Mouse (Mus musculus): ENCODE data around the gene Lifr.

Lifr gene

DNA sequence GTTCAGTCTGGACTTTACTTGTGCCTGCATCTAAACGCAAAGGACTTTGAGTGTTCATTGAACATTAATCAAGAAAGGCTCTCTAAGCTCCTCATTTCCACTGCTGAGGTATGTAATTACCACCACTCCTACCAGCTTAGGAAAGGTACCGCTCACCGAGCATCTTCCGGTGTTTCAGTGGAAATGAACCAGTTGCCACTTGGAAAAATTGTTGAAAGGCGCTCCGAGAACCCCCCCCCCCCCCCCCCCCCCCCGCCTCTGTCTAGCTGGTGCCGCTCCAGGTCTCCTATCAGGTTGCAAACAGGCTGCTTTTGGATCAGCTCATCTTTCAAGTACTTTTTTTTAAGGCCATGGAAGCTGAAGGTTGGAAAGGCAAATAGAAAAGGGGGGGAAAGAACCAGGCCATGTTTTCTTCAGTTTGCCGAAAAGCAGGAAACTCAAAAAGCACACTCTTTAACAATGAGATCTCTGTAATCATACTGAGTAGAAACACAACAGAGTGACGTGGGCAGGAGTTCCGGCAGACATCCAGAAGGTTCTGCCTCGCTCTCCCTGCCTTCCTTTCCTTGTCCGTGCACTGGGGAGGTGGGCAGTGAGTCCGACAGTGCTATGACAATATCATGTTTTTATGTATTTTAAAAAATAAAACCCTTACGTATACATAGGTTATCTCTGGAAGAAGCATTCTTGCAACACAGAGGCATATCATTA is 9.3 kb upstream of the Lifr start:
- CTCF ChIA-PET = no interaction called here

DNA sequence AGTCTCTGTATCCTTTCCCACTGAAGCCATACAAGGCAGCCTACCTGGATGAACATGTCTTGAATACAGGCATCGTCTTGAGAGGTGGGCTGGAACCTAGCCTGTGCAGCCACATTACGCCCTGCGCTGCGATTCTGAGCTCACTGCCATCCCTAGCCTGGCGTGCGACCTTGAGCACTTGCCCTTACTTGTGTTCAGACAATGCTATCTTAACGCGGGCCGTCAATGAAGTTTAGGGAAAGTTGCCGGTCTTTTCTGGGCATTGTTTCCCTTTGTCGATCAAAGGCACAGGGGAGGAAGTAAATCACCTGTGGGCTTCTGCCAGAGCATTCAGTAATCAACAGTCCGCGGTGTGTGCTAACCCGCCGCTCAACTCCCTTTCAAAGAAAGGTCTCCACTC is 8.6 kb upstream of the Lifr start:
- CTCF ChIA-PET = no interaction called here

DNA sequence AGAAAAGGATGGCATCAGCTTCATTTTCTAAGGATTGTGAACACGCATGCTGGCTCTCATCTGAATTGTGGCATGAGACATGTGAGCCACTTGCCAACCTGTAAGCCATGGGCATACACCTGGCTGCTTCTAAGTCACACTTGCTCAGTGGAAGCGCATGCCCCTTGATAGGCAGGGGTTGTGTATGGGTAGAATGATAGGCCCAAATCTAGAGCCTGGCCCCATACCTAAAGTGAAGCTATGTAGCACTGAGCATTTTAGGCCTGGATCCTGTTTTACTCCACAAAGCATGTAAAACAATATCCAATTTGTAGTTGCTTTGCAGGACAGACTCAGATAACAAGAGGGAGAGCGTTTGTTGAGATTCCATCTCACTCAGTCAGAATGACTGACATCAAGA is 7.5 kb upstream of the Lifr start:
- CTCF ChIA-PET = no interaction called here

DNA sequence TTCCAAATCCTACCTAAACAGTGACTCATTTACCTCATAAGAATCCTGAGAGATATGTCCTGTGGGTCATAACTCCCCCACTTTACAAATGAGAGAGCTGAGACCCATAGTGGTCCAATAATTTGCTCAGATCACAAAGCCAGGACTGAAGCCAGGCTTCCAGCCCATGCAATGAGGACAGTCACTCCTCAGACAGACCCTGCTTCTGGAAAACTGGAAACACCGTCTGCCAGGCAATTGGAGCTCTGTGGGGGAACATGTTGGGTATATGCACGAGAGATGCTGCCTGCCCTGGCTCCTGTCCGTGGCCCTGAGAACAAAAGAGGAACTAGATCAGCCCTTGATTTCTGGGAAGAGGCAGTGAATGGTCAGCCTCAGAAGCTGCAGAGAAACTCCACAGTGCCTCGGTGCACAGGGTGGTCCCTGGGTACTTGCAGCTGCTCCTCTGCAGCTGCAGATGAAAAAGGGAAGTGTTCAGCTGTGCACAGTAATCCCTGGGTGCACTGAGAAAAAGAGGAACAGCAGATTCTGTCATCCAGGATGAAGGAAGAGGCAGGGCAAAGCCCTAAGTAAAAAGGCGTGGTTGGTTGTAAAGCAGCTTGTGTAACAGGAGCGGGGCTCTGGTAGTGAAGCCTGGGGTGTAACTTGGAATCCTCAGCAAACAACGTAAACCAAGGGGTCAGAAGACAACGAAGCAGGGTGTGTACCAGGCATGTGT is 5.5 kb upstream of the Lifr start:
- CTCF ChIA-PET = interaction anchor here (0.7 kb wide), 1 partner anchor 136 kb away, joined by 3 read pairs; no protein-coding TSS in a partner anchor

DNA sequence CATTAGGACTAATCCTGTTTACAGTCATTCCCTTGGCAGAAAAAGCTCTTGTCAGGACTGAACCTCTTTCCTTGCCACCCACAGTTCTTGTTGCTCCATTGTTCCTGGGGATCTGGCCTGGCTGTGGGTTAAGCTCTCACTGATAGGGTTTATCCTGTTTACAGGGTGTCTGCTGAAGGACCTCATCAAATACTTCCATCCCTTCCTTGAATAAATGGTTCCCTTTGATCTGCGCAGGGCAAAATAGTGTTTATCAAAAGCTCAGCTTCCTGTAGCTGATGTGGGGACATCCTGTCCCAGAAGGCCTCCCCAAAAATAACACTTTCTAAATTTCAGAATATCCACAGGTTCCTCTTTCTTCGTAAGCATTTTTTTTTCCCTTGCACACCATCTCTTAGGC is 1.7 kb upstream of the Lifr start:
- CTCF ChIA-PET = no interaction called here

DNA sequence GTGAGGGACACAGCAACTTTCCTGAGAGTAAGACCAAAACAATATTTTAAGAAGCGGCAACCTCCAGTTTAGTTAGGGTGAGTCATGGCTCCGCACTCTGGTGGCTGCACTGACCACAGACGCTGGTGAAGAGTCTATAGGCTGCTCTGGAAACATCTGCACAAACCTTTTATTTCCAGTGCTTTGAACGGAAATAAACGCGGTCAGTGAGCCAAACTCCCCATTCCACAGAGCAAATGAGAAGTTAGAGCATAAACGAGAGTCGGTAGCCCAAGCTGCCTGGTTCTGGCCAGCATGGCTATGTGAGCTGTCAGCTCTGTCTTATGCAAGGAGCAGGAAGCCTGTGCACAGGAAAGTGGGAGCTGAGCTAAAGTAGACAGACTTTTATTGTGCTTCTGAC is 1.9 kb downstream of the Lifr start:
- CTCF ChIA-PET = no interaction called here

DNA sequence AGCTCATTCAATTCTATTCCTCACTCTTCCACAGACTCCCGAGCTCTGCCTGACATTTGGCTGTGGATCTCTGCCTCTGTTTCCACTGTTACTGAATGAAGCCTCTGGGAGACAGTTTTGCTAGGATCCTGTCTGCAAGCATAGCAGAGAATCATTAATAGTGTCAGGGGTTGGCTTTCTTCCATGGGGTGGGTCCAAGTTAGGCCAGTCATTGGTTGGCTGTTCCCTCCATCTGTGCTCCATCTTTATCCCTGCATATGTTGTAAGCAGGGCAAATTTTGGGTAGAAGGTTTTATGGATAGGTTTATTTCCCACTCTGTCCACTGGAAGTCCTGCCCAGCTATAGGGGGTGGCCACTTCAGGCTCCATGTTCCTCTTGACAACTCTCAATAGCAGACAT is 9.0 kb downstream of the Lifr start:
- CTCF ChIA-PET = no interaction called here

DNA sequence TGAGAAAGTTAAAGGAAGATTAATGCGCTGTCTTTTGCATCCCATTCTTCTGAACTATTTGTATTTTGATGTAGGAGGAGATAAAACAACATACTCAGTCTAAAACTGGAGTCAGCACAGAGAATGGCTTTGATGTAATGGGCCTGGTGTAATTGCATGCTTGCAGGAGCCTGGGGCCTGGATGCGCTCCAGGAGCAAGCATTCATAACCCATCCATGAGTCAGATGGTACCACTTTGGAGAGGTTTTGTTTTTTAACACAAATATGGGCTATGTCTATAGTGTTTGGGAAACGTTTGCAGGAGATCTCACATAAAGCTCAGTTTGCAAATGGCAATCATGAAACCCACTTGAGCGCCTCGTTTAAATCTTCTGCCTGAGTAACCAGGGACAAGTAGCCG is 9.8 kb downstream of the Lifr start:
- CTCF ChIA-PET = no interaction called here

DNA sequence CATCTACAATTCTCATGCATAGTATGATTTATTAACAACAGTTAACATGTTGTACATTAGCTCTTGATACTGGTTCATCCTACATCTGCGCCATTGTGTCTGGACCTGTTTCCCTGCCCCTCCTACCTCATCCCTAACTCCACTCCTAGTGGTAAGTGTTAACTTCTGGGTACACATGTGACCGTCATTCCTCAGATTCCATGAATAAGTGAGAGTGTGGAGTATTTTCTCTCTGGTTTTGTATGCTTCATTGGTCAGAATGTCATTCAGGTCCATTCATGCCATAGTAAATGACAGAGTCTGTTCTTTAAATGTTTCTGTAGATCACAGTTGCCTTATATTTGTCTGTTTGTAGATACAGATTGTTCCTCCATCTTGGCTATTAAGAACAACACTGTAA is 12.6 kb downstream of the Lifr start:
- CTCF ChIA-PET = no interaction called here

DNA sequence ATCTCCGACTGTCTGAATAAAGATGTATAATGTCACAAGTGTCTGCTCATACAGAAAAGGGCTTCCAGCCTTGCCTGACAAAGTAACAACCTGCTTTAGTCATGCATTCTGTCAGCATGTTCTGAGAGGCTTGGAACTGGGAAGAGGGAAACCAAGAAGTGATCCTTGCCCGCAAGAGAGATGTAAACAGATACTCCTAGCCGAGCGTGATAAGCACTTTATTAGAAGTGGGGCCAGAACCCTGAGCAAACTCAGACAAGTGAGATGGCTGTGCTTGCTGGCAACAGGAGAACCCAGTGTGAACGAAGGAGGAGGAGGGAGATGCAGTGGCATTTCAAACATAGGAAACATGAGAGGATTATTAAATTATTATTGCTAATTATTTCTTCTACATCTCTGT is 14.8 kb downstream of the Lifr start:
- CTCF ChIA-PET = no interaction called here

DNA sequence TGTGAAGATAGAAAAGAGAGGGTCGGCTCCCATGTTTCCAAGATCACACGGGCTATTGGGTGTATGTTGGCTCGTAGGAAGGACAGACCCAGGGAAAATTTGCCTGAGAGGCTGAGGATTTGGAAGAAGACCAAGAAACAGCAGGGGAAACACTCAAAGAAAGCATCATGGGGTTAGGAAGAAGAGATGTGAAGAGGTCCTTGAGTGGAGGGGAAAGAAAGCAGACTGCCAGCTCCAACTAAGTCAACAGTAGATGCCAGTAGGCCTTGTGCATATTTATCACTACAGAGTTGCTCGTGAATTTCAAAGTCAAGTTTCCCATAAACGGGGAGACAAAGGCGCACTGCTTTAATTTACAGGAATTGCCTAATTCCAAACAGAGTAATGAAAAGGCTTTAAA is 17.7 kb downstream of the Lifr start:
- CTCF ChIA-PET = no interaction called here

DNA sequence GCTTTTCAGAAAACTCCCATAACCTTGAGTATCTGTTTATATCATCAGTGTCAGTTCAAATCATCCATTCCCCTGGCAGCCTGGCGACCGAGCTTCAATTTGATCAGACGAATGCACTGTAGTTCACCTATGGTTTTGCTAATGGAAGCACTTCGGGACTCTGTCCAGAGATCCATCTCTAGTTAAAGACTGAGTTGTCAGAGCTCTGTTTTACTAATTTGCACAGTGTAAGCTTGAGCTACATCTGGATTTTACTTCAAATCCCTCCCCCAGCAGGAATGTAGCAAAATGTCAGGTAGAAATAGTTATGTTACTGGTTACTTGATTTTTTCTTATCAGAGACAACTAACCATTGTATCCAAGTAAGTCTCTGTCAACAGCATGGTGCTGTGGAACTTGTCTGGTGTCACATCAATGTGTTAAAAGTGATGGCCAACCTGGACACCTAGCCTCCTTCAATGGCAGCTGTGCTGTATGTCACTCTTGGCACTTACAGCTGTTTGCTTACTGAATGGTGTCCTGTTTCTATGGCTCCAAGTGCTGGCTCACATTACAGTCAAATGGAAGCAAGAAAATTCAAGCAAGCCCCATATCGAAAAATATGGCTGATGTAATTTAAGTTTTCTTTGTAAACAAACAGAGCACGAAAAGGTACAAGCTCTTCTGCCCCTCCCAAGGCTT is 22.0 kb downstream of the Lifr start:
- CTCF ChIA-PET = no interaction called here

DNA sequence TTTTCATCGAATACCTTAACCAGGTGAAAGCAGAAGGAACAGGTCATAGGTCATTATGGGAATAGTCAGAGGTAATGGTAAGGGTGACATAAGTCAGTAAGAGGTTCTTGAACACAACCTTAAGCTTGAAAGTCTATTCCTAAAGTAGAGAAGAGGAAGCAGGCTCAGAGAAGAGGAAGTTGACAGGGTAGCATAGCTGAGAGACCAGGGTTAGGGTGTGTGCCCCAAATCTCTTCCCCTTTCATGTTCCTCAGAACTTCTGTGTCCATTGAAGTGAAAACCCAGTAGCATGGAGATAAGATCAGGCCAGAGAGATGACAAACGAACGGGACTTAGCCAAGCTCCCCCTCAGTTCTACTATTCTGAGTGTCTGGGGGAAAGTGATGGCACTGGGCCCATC is 23.5 kb downstream of the Lifr start:
- CTCF ChIA-PET = interaction anchor here (0.8 kb wide), 2 partner anchors 22 to 106 kb away, joined by 4 read pairs; no protein-coding TSS in a partner anchor

DNA sequence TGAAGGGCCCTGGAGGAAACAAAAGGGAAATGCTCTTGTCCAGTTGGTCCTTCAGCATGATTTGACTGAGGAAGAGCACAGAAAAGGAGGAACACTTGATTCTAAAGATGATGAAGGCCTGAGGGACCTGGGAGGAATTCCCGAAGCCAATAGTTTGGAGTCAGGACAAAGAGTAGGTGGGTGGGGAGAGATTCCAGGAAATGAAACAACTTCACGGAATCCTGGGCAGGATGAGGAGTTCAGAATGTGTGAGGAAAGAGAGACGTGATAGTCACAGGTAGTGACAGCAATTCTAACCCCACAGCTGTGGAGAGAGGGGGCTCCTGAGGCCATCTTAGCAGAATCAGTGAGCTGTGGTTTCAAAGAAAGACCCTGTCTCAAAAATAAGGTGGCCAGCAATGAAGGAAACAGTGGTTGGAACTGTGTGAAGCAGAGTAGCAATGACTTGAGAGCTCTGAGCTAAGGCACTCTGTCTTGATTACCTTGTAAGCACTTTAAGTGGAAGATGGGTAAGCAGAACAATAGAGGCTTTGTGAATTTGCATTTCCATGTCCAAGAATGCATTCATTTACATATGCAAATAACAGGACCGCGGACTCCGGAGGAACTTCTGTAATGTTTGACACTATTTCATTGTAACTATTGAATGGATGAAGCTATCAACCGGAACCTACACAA is 25.1 kb downstream of the Lifr start:
- CTCF ChIA-PET = no interaction called here

DNA sequence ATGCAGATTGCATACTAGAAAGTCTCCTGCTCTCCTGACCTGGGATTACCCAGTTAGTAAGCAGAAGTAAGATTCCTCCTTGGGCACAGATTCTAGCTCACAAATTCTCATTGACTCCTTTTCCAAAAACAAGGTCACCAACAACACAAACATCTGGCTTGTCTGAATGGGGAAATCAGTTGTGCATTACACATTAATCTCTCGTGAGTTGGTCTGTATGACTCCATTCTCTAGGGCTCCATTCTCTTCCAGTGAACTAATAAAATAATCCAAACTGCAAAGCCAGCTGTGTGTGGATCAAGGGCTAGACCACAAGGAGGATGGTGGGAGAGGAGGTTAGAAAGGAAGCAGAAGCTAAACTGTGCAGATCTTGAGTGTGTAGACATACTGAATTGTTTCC is 25.8 kb downstream of the Lifr start:
- CTCF ChIA-PET = no interaction called here

DNA sequence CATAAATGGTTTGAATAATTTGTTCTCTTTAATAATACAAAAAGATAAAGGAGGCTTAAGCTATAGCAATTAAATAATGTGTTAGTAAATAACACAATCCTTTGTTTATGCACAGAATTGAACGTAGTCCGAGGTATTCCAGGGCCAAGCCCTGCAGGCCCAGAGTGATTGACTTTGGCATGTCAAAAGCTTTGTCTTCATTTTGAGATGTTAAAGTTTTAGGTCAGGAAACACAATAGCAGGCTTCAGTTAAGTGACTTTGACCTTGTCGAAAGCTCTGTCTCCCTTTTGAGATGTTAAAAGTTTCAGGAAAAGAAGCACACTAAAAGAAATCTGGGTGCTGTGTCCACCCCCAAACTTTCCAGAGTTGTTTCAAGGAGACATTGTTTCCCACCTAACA is 26.3 kb downstream of the Lifr start:
- CTCF ChIA-PET = no interaction called here

DNA sequence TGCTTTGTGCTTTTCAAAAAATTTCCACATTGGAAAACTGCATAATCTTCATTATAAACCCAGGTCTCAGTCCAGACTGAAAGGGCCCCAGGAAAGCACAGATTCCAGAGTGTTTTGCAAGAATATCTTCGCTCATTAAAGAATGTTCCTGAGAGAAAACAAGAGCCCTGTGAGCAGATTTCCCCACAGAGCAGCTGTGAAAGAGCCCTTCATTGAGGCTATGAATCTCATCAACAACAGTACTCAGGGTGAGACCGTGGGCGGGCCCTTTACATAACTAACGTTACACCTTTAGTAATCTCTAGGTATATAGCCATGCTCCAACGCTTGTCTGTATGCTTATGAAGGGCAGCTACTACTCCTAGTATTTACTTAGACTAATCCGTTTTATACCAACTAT is 27.5 kb downstream of the Lifr start:
- CTCF ChIA-PET = no interaction called here

DNA sequence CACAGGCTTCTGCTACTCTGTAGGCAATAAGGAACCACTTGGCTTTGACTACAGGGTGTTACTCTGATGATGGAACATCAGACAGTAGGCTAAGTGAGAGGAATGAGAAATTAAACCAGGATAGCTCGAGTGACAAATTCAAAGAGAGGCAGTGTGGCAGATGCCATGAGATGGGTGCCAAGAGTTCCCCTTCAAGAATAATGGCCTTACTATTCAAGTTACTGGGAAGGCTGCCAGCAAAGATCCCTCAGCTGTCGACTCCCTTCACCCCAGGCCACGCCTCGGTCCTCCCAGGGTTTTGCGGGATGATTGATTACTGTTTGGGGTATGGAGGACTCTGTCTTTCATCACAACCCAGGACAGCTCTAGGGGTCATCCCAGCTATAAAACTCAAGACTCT is 28.4 kb downstream of the Lifr start:
- CTCF ChIA-PET = interaction anchor here (0.7 kb wide), 1 partner anchor 46 kb away, joined by 3 read pairs; no protein-coding TSS in a partner anchor

DNA sequence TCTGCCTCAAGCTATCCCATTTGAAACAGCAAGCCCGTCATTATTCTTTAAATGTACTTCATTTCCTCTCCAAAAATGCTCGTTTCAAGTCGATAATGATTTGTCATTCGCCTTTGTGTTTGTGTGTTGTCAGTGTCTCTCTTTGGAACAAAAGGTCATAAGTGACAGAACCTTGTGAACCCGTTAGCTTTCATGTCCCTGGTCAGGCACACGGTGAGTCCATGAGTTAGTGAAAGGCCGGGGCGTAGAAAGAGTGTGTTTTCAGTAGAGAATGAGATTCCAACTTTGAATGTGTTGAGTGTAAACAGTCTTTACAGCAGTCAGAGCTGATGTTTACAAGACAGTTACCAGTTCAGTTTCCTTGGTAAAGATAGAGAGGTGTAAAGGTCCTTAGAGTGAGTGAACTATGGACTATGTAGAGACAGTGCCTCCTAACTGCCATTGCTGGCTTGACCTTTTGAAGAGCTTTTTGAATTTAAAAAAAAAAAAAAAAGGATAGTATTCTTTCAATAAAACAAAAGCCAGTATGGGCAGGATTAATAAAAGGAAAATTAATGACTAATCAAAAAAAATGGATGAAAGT is 29.6 kb downstream of the Lifr start:
- CTCF ChIA-PET = no interaction called here

DNA sequence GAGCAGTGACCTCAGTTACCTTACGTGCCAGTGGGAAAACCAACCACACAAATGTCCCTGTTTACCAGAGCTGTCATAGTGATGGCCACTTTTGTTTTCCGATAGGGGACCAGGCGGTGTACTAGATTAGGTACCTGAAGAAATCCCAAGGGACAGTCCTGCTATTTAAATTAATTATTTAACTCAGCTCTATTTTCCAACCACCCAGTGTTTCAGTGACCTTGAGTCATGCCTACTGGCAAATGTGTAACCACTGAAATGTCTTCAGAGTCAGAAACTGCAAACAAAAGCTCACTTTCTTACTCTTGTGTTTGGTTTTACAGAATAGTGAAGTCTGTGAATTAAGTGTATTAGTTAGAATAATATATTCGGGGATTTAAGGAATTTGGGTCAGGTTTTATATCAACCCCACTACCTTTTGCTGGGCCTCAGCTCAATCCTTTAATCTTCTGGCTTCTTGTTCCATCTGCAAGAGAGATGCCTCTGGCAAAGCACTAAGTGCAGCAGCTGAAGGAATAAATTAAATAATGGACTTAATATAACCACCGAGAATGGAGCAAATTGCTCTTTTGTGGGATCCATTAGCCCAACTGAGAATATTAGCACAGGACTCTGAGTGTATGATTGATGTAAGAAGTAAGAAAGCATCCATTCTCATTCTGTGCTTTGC is 33.5 kb downstream of the Lifr start:
- CTCF ChIA-PET = no interaction called here

DNA sequence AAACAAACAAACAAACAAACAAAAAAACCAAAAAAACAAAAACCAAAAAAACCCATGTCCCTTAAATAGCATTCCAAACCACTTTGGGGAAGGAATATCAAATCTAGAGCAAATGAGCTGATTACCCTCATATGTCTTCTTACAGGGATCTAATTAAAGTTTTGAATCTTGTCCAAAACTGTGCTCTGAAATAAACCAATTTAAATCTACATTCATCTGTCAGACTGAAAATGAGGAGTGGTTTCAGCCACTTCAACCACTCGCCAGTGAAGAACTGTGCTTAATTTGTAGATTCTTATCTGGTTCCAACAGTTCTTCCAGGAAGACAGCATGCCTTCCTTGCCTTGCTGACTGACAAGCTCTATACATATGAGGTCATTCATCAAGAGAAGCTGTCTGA is 35.8 kb downstream of the Lifr start:
- CTCF ChIA-PET = no interaction called here
